Mouse (Mus musculus): ENCODE results near the gene Plcb4. TPM values are rescaled to one million over a fixed set of nuclear protein-coding genes. Genes with fewer than 3 reads are reported as not detected.
A peak's percentile ranks its signal among the peaks of the same experiment; 100 is the strongest.

The Plcb4 gene
- polyA plus RNA-seq, 1 experiment from 2014 or later: 14.4 TPM

- DNase-seq (ENCODE audit: low spot score): no peak
- no peak overlapping the region for H3K27ac ChIP-seq (replicated peaks)
- no peak for ATAC-seq (ENCODE audit: low FRiP score, low TSS enrichment)
- H3K36me3 ChIP-seq (ENCODE audit: control insufficient read depth, insufficient read depth, low read length): no peaks in the 10 kb centered on the region
- H3K9ac ChIP-seq (ENCODE audit: low read length): no peak overlapping the region
- no peaks in the 10 kb centered on the region for H3K9me3 ChIP-seq (ENCODE audit: control insufficient read depth, low read length)
- H3K4me3 ChIP-seq (ENCODE audit: low read depth, low read length): no peak overlapping the region
- H3K27me3 ChIP-seq (ENCODE audit: control insufficient read depth, insufficient read depth, low read length): no peaks in the 10 kb centered on the region
- no peak overlapping the region for H3K4me2 ChIP-seq (replicated peaks; ENCODE audit: low read depth)
- WGBS: 79% methylated on average over 15 of the region's 15 CpGs
- TF ChIP-seq EP300 (optimal IDR thresholded peaks at IDR 0.05): no peak
- no peak for TF ChIP-seq CTCF (IDR thresholded peaks at IDR 0.05; ENCODE audit: low read depth)
- H3K4me1 ChIP-seq (replicated peaks; ENCODE audit: control insufficient read depth, insufficient read depth): no peaks in the 10 kb centered on the region
Observed at GRCm38 (mm10) chr2:135805748-135806685, 147.2 kb downstream of the Plcb4 start.

GRCm38 (mm10) chr2:135808342-135808741 is 149.5 kb downstream of the Plcb4 start:
- WGBS: 83% methylated on average over 4 of the region's 4 CpGs

GRCm38 (mm10) chr2:135810841-135811240 is 152.0 kb downstream of the Plcb4 start:
- Histone ChIP-seq H3K9ac (ENCODE audit: low read length) (no peak overlapping the region), H3K27ac (replicated peaks) (peak overlapping the region; percentile 45; the same call in 1 of the 2 replicates), H3K27me3 (ENCODE audit: control insufficient read depth, insufficient read depth, low read length) (no peaks in the 10 kb centered on the region), H3K4me1 (replicated peaks; ENCODE audit: control insufficient read depth, insufficient read depth) (no peaks in the 10 kb centered on the region), H3K4me2 (replicated peaks; ENCODE audit: low read depth) (no peak overlapping the region), H3K9me3 (ENCODE audit: control insufficient read depth, low read length) (no peaks in the 10 kb centered on the region), H3K4me3 (ENCODE audit: low read depth, low read length) (no peak overlapping the region), H3K36me3 (ENCODE audit: control insufficient read depth, insufficient read depth, low read length) (no peaks in the 10 kb centered on the region)
- WGBS: 61% methylated on average over 6 of the region's 6 CpGs
- ATAC-seq (ENCODE audit: low FRiP score, low TSS enrichment) (no peak; the same call in 1 of the 2 replicates), DNase-seq (ENCODE audit: low spot score) (no peak)
- no peak for TF ChIP-seq CTCF (IDR thresholded peaks at IDR 0.05; ENCODE audit: low read depth)
- TF ChIP-seq EP300 (optimal IDR thresholded peaks at IDR 0.05): no peak

More at GRCm38 (mm10) chr2:135808342-135808741, 149.5 kb downstream of the Plcb4 start:
- no peak overlapping the region for H3K9ac ChIP-seq (ENCODE audit: low read length)
- H3K4me2 ChIP-seq (replicated peaks; ENCODE audit: low read depth): no peak overlapping the region
- H3K4me3 ChIP-seq (ENCODE audit: low read depth, low read length): no peak overlapping the region
- no peaks in the 10 kb centered on the region for H3K9me3 ChIP-seq (ENCODE audit: control insufficient read depth, low read length)
- no peaks in the 10 kb centered on the region for H3K4me1 ChIP-seq (replicated peaks; ENCODE audit: control insufficient read depth, insufficient read depth)
- H3K27me3 ChIP-seq (ENCODE audit: control insufficient read depth, insufficient read depth, low read length): no peaks in the 10 kb centered on the region
- H3K27ac ChIP-seq (replicated peaks): no peak overlapping the region
- no peak for TF ChIP-seq EP300 (optimal IDR thresholded peaks at IDR 0.05)
- TF ChIP-seq CTCF (IDR thresholded peaks at IDR 0.05; ENCODE audit: low read depth): no peak
- no peaks in the 10 kb centered on the region for H3K36me3 ChIP-seq (ENCODE audit: control insufficient read depth, insufficient read depth, low read length)
- no peak for DNase-seq (ENCODE audit: low spot score)
- ATAC-seq (ENCODE audit: low FRiP score, low TSS enrichment): no peak

- ATAC-seq (ENCODE audit: low FRiP score, low TSS enrichment) (no peak), DNase-seq (ENCODE audit: low spot score) (no peak)
- Histone ChIP-seq H3K9ac (ENCODE audit: low read length) (no peak overlapping the region), H3K36me3 (ENCODE audit: control insufficient read depth, insufficient read depth, low read length) (no peaks in the 10 kb centered on the region), H3K27me3 (ENCODE audit: control insufficient read depth, insufficient read depth, low read length) (no peaks in the 10 kb centered on the region), H3K9me3 (ENCODE audit: control insufficient read depth, low read length) (no peaks in the 10 kb centered on the region), H3K4me1 (replicated peaks; ENCODE audit: control insufficient read depth, insufficient read depth) (no peaks in the 10 kb centered on the region), H3K27ac (replicated peaks) (peak overlapping the region; percentile 45; the same call in 1 of the 2 replicates), H3K4me2 (replicated peaks; ENCODE audit: low read depth) (no peak overlapping the region), H3K4me3 (ENCODE audit: low read depth, low read length) (no peak overlapping the region)
- no peak for TF ChIP-seq CTCF (IDR thresholded peaks at IDR 0.05; ENCODE audit: low read depth)
- TF ChIP-seq EP300 (optimal IDR thresholded peaks at IDR 0.05): no peak
- 53% methylated on average over 5 of the region's 5 CpGs for WGBS
Observed at GRCm38 (mm10) chr2:135811453-135812101, 152.8 kb downstream of the Plcb4 start.

- Histone ChIP-seq H3K9me3 (ENCODE audit: control insufficient read depth, low read length) (no peaks in the 10 kb centered on the region), H3K4me3 (ENCODE audit: low read depth, low read length) (no peak overlapping the region), H3K36me3 (ENCODE audit: control insufficient read depth, insufficient read depth, low read length) (no peaks in the 10 kb centered on the region), H3K27me3 (ENCODE audit: control insufficient read depth, insufficient read depth, low read length) (no peaks in the 10 kb centered on the region), H3K4me2 (replicated peaks; ENCODE audit: low read depth) (no peak overlapping the region), H3K4me1 (replicated peaks; ENCODE audit: control insufficient read depth, insufficient read depth) (no peaks in the 10 kb centered on the region), H3K27ac (replicated peaks) (no peak overlapping the region), H3K9ac (ENCODE audit: low read length) (no peak overlapping the region)
- TF ChIP-seq CTCF (IDR thresholded peaks at IDR 0.05; ENCODE audit: low read depth) (no peak), EP300 (optimal IDR thresholded peaks at IDR 0.05) (no peak)
- DNase-seq (ENCODE audit: low spot score) (no peak), ATAC-seq (ENCODE audit: low FRiP score, low TSS enrichment) (no peak)
- 92% methylated on average over 8 of the region's 8 CpGs for WGBS
Observed at GRCm38 (mm10) chr2:135812701-135813246, 154.0 kb downstream of the Plcb4 start.
